Mouse (Mus musculus) embryonic facial prominence, embryonic 14.5 days (tissue): ENCODE data around the gene Krt39. TPM values are rescaled to one million over a fixed set of nuclear protein-coding genes. Genes with fewer than 3 reads are reported as not detected.

Experiments used
- ATAC-seq: fragments of 200-750 bp; cut with Nextera tagmentation; 2 replicates; pipeline ENCODE4 v1.8.0; 2017; ENCODE audit warnings: low read depth, moderate number of reproducible peaks, moderate TSS enrichment
- DNase-seq: peaks from one replicate; pipeline ENCODE4 v3.0.0-alpha.2; 2015; ENCODE audit warnings: low spot score
- H3K27ac ChIP-seq: fragments of 300-500 bp; sonication (generic); replicated peaks from 2 replicates; pipeline ENCODE4 v1.5.1; 2014; ENCODE audit warnings: low read depth, mild to moderate bottlenecking, low read length, moderate library complexity
- H3K27me3 ChIP-seq: fragments of 300-500 bp; sonication (generic); replicated peaks from 2 replicates; pipeline ENCODE4 v1.6.1; 2014; ENCODE audit warnings: low read length; ENCODE audit not compliant: control insufficient read depth, insufficient read depth
- H3K36me3 ChIP-seq: fragments of 300-500 bp; sonication (generic); 2 replicates; pipeline ENCODE4 v1.6.1; 2014; ENCODE audit warnings: low read length, mixed read lengths; ENCODE audit not compliant: control insufficient read depth, insufficient read depth
- H3K4me1 ChIP-seq: fragments of 300-500 bp; sonication (generic); 2 replicates; pipeline ENCODE4 v1.6.1; 2014; ENCODE audit warnings: antibody characterized with exemption, low read length; ENCODE audit not compliant: control insufficient read depth, insufficient read depth
- H3K4me2 ChIP-seq: fragments of 300-500 bp; sonication (generic); 2 replicates; pipeline ENCODE4 v1.6.1; 2014; ENCODE audit warnings: low read depth, mild to moderate bottlenecking, low read length, moderate library complexity, mixed read lengths
- H3K4me3 ChIP-seq: fragments of 300-500 bp; sonication (generic); 2 replicates; pipeline ENCODE4 v1.5.1; 2014; ENCODE audit warnings: low read depth, mild to moderate bottlenecking, low read length
- H3K9ac ChIP-seq: fragments of 300-500 bp; sonication (generic); 2 replicates; pipeline ENCODE4 v1.6.1; 2014; ENCODE audit warnings: low read depth, mild to moderate bottlenecking, low read length, moderate library complexity, mixed read lengths
- H3K9me3 ChIP-seq: fragments of 300-500 bp; sonication (generic); 2 replicates; pipeline ENCODE4 v1.6.1; 2016; ENCODE audit warnings: low read length; ENCODE audit not compliant: control insufficient read depth
- WGBS: fragments of 180-500 bp; shearing (Covaris S2); extraction: QIAGEN DNeasy Blood & Tissue Kit; methylation state at CpG from one replicate; pipeline ENCODE4 v1.1.7; 2014; 5-methylcytosine and 5-hydroxymethylcytosine counted together
- polyA plus RNA-seq: library from polyadenylated mRNA; unstranded; fragments of >200 nt; fragmentation: Nextera tagmentation; extraction: Ambion mirVana; gene quantifications from 2 replicates; pipeline ENCODE4 v1.2.1, GENCODE M21; 2014

The Krt39 gene
- polyA plus RNA-seq, 1 experiment from 2014 or later, result not detected

- Histone ChIP-seq H3K4me3 (no peak overlapping the region), H3K9me3 (no peaks in the 10 kb centered on the region), H3K9ac (no peak overlapping the region), H3K36me3 (no peaks in the 10 kb centered on the region), H3K4me1 (no peaks in the 10 kb centered on the region), H3K4me2 (no peak overlapping the region), H3K27ac (no peak overlapping the region), H3K27me3 (no peaks in the 10 kb centered on the region)
- 69% methylated on average over 8 of the region's 8 CpGs for WGBS
- ATAC-seq (no peak), DNase-seq (no peak)
These were observed 30.1 kb downstream of the Krt39 start for GRCm38 (mm10) chr11:99491040-99491439.

GRCm38 (mm10) chr11:99490624-99491023, 30.5 kb downstream of the Krt39 start:
- no peak for ATAC-seq
- 38% methylated on average over 4 of the region's 4 CpGs for WGBS
- no peak overlapping the region for H3K4me2 ChIP-seq
- H3K4me3 ChIP-seq, result no peak overlapping the region
- no peak overlapping the region for H3K9ac ChIP-seq
- no peaks in the 10 kb centered on the region for H3K27me3 ChIP-seq
- no peak overlapping the region for H3K27ac ChIP-seq
- no peaks in the 10 kb centered on the region for H3K36me3 ChIP-seq
- H3K9me3 ChIP-seq, result no peaks in the 10 kb centered on the region
- DNase-seq, result no peak
- H3K4me1 ChIP-seq, result no peaks in the 10 kb centered on the region

GRCm38 (mm10) chr11:99489233-99489632, 31.9 kb downstream of the Krt39 start:
- H3K36me3 ChIP-seq, result no peaks in the 10 kb centered on the region
- DNase-seq (peak; percentile 48), ATAC-seq (no peak)
- WGBS, result 42% methylated on average over 3 of the region's 3 CpGs
- no peaks in the 10 kb centered on the region for H3K4me1 ChIP-seq
- no peak overlapping the region for H3K27ac ChIP-seq
- H3K9ac ChIP-seq, result no peak overlapping the region
- H3K4me2 ChIP-seq, result no peak overlapping the region
- H3K9me3 ChIP-seq, result no peaks in the 10 kb centered on the region
- H3K4me3 ChIP-seq, result no peak overlapping the region
- H3K27me3 ChIP-seq, result no peaks in the 10 kb centered on the region

- H3K27ac ChIP-seq, result no peak overlapping the region
- H3K9me3 ChIP-seq, result no peaks in the 10 kb centered on the region
- no peak for DNase-seq
- no peaks in the 10 kb centered on the region for H3K36me3 ChIP-seq
- H3K9ac ChIP-seq, result no peak overlapping the region
- 74% methylated on average over 3 of the region's 3 CpGs for WGBS
- no peak for ATAC-seq
- no peak overlapping the region for H3K4me3 ChIP-seq
- H3K27me3 ChIP-seq, result no peaks in the 10 kb centered on the region
- no peak overlapping the region for H3K4me2 ChIP-seq
- no peaks in the 10 kb centered on the region for H3K4me1 ChIP-seq
These were observed 46.2 kb downstream of the Krt39 start for GRCm38 (mm10) chr11:99474981-99475380.

GRCm38 (mm10) chr11:99473433-99473832, 47.7 kb downstream of the Krt39 start:
- H3K9me3 ChIP-seq, result no peaks in the 10 kb centered on the region
- H3K4me1 ChIP-seq, result no peaks in the 10 kb centered on the region
- no peak overlapping the region for H3K4me3 ChIP-seq
- ATAC-seq (no peak), DNase-seq (no peak)
- no peak overlapping the region for H3K9ac ChIP-seq
- no peak overlapping the region for H3K27ac ChIP-seq
- H3K36me3 ChIP-seq, result no peaks in the 10 kb centered on the region
- no peaks in the 10 kb centered on the region for H3K27me3 ChIP-seq
- no peak overlapping the region for H3K4me2 ChIP-seq
- WGBS, result 70% methylated on average over 6 of the region's 6 CpGs

- DNase-seq (no peak), ATAC-seq (no peak)
- Histone ChIP-seq H3K9ac (no peak overlapping the region), H3K27me3 (no peaks in the 10 kb centered on the region), H3K9me3 (no peaks in the 10 kb centered on the region), H3K4me2 (no peak overlapping the region), H3K36me3 (no peaks in the 10 kb centered on the region), H3K27ac (no peak overlapping the region), H3K4me3 (no peak overlapping the region), H3K4me1 (no peaks in the 10 kb centered on the region)
- WGBS, result 67% methylated on average over 4 of the region's 4 CpGs
These were observed 48.7 kb downstream of the Krt39 start for GRCm38 (mm10) chr11:99472405-99472804.

GRCm38 (mm10) chr11:99471946-99472345, 49.2 kb downstream of the Krt39 start:
- H3K36me3 ChIP-seq, result no peaks in the 10 kb centered on the region
- 90% methylated on average over 6 of the region's 6 CpGs for WGBS
- no peaks in the 10 kb centered on the region for H3K4me1 ChIP-seq
- H3K9ac ChIP-seq, result no peak overlapping the region
- DNase-seq (no peak), ATAC-seq (no peak)
- H3K27me3 ChIP-seq, result no peaks in the 10 kb centered on the region
- no peak overlapping the region for H3K27ac ChIP-seq
- no peaks in the 10 kb centered on the region for H3K9me3 ChIP-seq
- no peak overlapping the region for H3K4me3 ChIP-seq
- H3K4me2 ChIP-seq, result no peak overlapping the region

GRCm38 (mm10) chr11:99469228-99469627, 51.9 kb downstream of the Krt39 start:
- DNase-seq (no peak), ATAC-seq (no peak)
- no peak overlapping the region for H3K4me3 ChIP-seq
- no peaks in the 10 kb centered on the region for H3K27me3 ChIP-seq
- no peak overlapping the region for H3K27ac ChIP-seq
- no peaks in the 10 kb centered on the region for H3K9me3 ChIP-seq
- H3K4me2 ChIP-seq, result no peak overlapping the region
- H3K4me1 ChIP-seq, result no peaks in the 10 kb centered on the region
- no peaks in the 10 kb centered on the region for H3K36me3 ChIP-seq
- no peak overlapping the region for H3K9ac ChIP-seq
- 70% methylated on average over 4 of the region's 4 CpGs for WGBS

GRCm38 (mm10) chr11:99468566-99468965, 52.6 kb downstream of the Krt39 start:
- no peak; the same call in 1 of the 2 replicates for ATAC-seq
- no peak overlapping the region for H3K4me3 ChIP-seq
- no peak overlapping the region for H3K27ac ChIP-seq
- WGBS, result 72% methylated on average over 11 of the region's 11 CpGs
- H3K36me3 ChIP-seq, result no peaks in the 10 kb centered on the region
- H3K9ac ChIP-seq, result no peak overlapping the region
- no peak overlapping the region for H3K4me2 ChIP-seq
- no peaks in the 10 kb centered on the region for H3K4me1 ChIP-seq
- DNase-seq, result peak; percentile 62
- no peaks in the 10 kb centered on the region for H3K27me3 ChIP-seq
- H3K9me3 ChIP-seq, result no peaks in the 10 kb centered on the region
